Comparison of ENCODE assay signal across 8 mouse cellular contexts in the genomic region with DNA sequence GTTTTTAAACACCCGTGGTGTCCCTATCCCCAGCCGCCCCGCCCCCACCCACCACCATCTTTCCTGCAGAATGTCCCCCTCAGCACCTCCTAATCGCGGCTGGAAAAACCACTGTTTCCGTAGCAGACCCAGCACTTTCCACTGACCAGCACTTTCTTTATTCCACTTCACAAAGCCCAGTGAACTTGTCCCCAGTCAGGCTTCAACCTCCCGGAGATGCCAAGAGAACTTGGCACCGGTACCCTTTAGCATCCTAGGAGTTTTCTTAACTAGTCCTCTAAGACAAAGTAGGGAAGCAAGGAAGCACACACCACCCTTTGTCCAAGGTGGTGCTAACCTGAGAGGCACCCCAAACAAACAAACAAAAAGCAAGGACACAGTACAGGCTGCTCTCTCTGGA. TPM values are rescaled to one million over a fixed set of nuclear protein-coding genes. Genes with fewer than 3 reads are reported as not detected.
A peak's percentile ranks its signal among the peaks of the same experiment; 100 is the strongest.
DNase-seq lines count a peak whose midpoint lies in the region; ATAC-seq and TF ChIP-seq lines count a peak whose summit lies in the region.

No protein-coding gene starts in this region.

- peak overlapping the region; percentile 92 for H3K9ac ChIP-seq in forebrain, embryonic 16.5 days (replicated peaks; ENCODE audit: low read depth, low read length)
- peak overlapping the region; percentile 98 for H3K9ac ChIP-seq in hindbrain, embryonic 14.5 days

- 3% methylated on average over 8 of the region's 8 CpGs for WGBS in forebrain, embryonic 16.5 days
- 3% methylated on average over 8 of the region's 8 CpGs for WGBS in hindbrain, embryonic 14.5 days
- WGBS in midbrain, embryonic 10.5 days, result 3% methylated on average over 8 of the region's 8 CpGs

- no peaks in the 10 kb centered on the region for H3K36me3 ChIP-seq in forebrain, embryonic 16.5 days (ENCODE audit: control insufficient read depth, insufficient read depth)
- H3K36me3 ChIP-seq in hindbrain, embryonic 14.5 days (replicated peaks; ENCODE audit: control insufficient read depth, insufficient read depth), result no peaks in the 10 kb centered on the region
- no peaks in the 10 kb centered on the region for H3K36me3 ChIP-seq in midbrain, embryonic 10.5 days

- H3K9me3 ChIP-seq in forebrain, embryonic 16.5 days (ENCODE audit: control insufficient read depth, low read length), result no peaks in the 10 kb centered on the region
- H3K9me3 ChIP-seq in hindbrain, embryonic 14.5 days (ENCODE audit: control insufficient read depth, low read length), result no peaks in the 10 kb centered on the region
- H3K9me3 ChIP-seq in midbrain, embryonic 10.5 days (replicated peaks), result no peaks in the 10 kb centered on the region

- peaks cover 39% of the 10 kb centered on the region for H3K4me1 ChIP-seq in forebrain, embryonic 16.5 days (replicated peaks; ENCODE audit: control insufficient read depth, insufficient read depth, low read length)
- peaks cover 44% of the 10 kb centered on the region for H3K4me1 ChIP-seq in hindbrain, embryonic 14.5 days (replicated peaks; ENCODE audit: control insufficient read depth, insufficient read depth, low read length)
- H3K4me1 ChIP-seq in midbrain, embryonic 10.5 days, result peaks cover 46% of the 10 kb centered on the region

- peak; percentile 17 for DNase-seq in embryo, embryonic 10 days (ENCODE audit: low spot score)
- no peak for DNase-seq in embryo, embryonic 9.5 days (ENCODE audit: extremely low spot score)
- peak; percentile 62 for DNase-seq in brain, embryonic 14.5 days (ENCODE audit: low read depth)
- DNase-seq in hindbrain, embryonic 14.5 days (ENCODE audit: low spot score), result no peak
- peak; percentile 25 to 43 for DNase-seq in left cerebral cortex, postnatal 25 days (ENCODE audit: low spot score in 2 of 2)
- peak; percentile 22 for DNase-seq in midbrain, embryonic 10.5 days (ENCODE audit: low spot score)
- DNase-seq in spleen, postnatal 10 days (ENCODE audit: low spot score in 2 of 2), result no peak

- no peak for ATAC-seq in forebrain, embryonic 16.5 days
- no peak for ATAC-seq in hindbrain, embryonic 14.5 days (ENCODE audit: low FRiP score)

- peak overlapping the region; percentile 90 for H3K4me3 ChIP-seq in forebrain, embryonic 16.5 days (replicated peaks; ENCODE audit: low read length)
- peak overlapping the region; percentile 78 for H3K4me3 ChIP-seq in hindbrain, embryonic 14.5 days (replicated peaks; ENCODE audit: low read length)
- peak overlapping the region; percentile 85 for H3K4me3 ChIP-seq in midbrain, embryonic 10.5 days

- H3K4me2 ChIP-seq in forebrain, embryonic 16.5 days (ENCODE audit: low read length), result peak overlapping the region; percentile 67
- peak overlapping the region; percentile 57 for H3K4me2 ChIP-seq in hindbrain, embryonic 14.5 days (replicated peaks)

- no peak for TF ChIP-seq CTCF in brain, embryonic 14.5 days (IDR thresholded peaks at IDR 0.05; ENCODE audit: borderline replicate concordance, extremely low read depth, insufficient read depth, insufficient read length)

- intact Hi-C loops in left cerebral cortex, postnatal 25 days (cut with DNase I), result loop anchor here (2.0 to 10.0 kb wide), 8 partner anchors 38 to 455 kb away; a partner anchor contains a TSS

- peak overlapping the region; percentile 100 for H3K27ac ChIP-seq in forebrain, embryonic 16.5 days (ENCODE audit: low read length)
- H3K27ac ChIP-seq in hindbrain, embryonic 14.5 days, result peak overlapping the region; percentile 100
- peak overlapping the region; percentile 100 for H3K27ac ChIP-seq in midbrain, embryonic 10.5 days (replicated peaks)

- no peaks in the 10 kb centered on the region for H3K27me3 ChIP-seq in forebrain, embryonic 16.5 days (replicated peaks; ENCODE audit: control insufficient read depth, insufficient read depth, low read length)
- no peaks in the 10 kb centered on the region for H3K27me3 ChIP-seq in hindbrain, embryonic 14.5 days (ENCODE audit: control insufficient read depth, insufficient read depth, low read length)
- H3K27me3 ChIP-seq in midbrain, embryonic 10.5 days (ENCODE audit: low read depth, poor library complexity, severe bottlenecking), result no peaks in the 10 kb centered on the region

- TF ChIP-seq POLR2A in brain, embryonic 14.5 days (IDR thresholded peaks at IDR 0.05; ENCODE audit: borderline replicate concordance, extremely low read depth, insufficient read depth, insufficient read length, poor library complexity, severe bottlenecking), result no peak

RNA-seq across cellular contexts. Expression of a gene that starts 2.2 kb away (rescaled TPM):
- 25.8 and 42.7 TPM in 2 replicates for polyA plus RNA-seq in brain, embryonic 14.5 days (2012; rRNA removed)
- polyA plus RNA-seq in forebrain, embryonic 16.5 days (2015; fragmentation: Nextera tagmentation; extraction: Ambion mirVana), result 131 and 137 TPM in 2 replicates
- 80.1 and 86.6 TPM in 2 replicates for polyA plus RNA-seq in hindbrain, embryonic 14.5 days (2014; fragmentation: Nextera tagmentation; extraction: Ambion mirVana)
- 10 to 100 TPM; 40.9 to 44.0 TPM for total RNA-seq in left cerebral cortex, postnatal 25 days (2021)
- 21.2 and 27.0 TPM in 2 replicates for polyA plus RNA-seq in midbrain, embryonic 10.5 days (2016; fragmentation: Nextera tagmentation; extraction: Ambion mirVana)

Comparison
In these comparisons a context has a peak if more than half of its experiments do, and no peak if none do; other contexts are left out.
1. DNase-seq: peak in embryo, embryonic 10 days (single experiment), brain, embryonic 14.5 days (single experiment), left cerebral cortex, postnatal 25 days (2 of 2) and midbrain, embryonic 10.5 days (single experiment); none in embryo, embryonic 9.5 days (single experiment), hindbrain, embryonic 14.5 days (single experiment) and spleen, postnatal 10 days (0 of 2).
2. Peak in every context shown above with its lines, with median percentiles within 50 percentile points of each other: H3K27ac ChIP-seq and H3K4me3 ChIP-seq.